Mouse (Mus musculus): ENCODE data around the gene Nr1i3. TPM values are rescaled to one million over a fixed set of nuclear protein-coding genes. Genes with fewer than 3 reads are reported as not detected.
"Not testable (repeated sequence)": the region's sequence is repeated elsewhere in the genome, so short reads cannot be mapped to it uniquely, and the experiment has no call there.

Gene Nr1i3
- polyA plus RNA-seq, 1 experiment from 2014 or later: 0.34 TPM

DNA sequence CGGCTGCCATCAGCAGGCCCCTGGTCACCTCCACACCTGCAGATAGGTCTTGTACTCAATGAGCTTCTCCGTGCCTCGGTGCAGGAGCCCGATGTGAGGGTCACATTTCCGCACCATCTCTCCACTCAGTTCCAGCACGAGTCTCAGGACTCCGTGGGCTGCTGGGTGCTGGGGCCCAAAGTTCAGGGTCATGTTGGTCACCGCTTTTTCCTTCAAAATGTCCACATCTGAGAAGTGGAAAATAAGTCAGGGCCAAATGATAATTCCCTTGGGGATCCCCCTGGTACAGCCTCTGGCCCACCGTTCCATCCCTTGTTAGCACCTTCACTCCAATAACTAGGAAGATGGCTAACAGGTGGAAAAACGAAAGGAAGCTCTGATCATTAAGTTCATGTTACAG is 27.1 kb downstream of the Nr1i3 start:
- WGBS: 93% methylated on average over 10 of the region's 10 CpGs
- ATAC-seq (ENCODE audit: low FRiP score, low TSS enrichment) (no peak), DNase-seq (no peak)
- no peak overlapping the region for H3K4me3 ChIP-seq (replicated peaks; ENCODE audit: low read depth, low read length)
- H3K27me3 ChIP-seq (ENCODE audit: control insufficient read depth, insufficient read depth, low read length): no peaks in the 10 kb centered on the region
- peaks cover 89% of the 10 kb centered on the region for H3K36me3 ChIP-seq (ENCODE audit: control insufficient read depth, insufficient read depth, low read length)
- H3K4me1 ChIP-seq (ENCODE audit: control insufficient read depth, insufficient read depth, low read length): peaks cover 5% of the 10 kb centered on the region
- H3K27ac ChIP-seq (replicated peaks; ENCODE audit: low read depth, low read length): no peak overlapping the region
- no peak overlapping the region for H3K9ac ChIP-seq (replicated peaks; ENCODE audit: low read length)
- no peak overlapping the region for H3K4me2 ChIP-seq (ENCODE audit: low read length)
- no peaks in the 10 kb centered on the region for H3K9me3 ChIP-seq (ENCODE audit: control insufficient read depth, low read length)

DNA sequence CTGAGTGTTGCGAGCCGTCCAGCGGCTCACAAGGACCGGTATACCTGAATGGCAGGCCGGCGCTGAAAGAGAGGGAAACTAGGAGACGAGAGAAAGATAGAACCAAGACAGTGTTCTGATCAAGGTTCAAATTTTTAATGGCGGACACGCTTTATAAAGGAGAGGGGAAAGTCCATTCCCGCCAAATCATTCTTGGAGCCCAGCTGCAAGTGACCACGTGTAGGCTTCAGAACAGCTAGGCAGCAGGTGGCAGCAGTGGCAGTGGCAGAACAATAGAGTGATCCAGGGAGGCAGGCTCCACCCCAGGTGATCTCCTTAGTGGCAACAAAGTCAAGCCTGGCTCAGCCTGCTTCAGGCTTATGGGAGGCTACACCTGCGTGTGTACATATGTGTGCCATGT is 28.2 kb downstream of the Nr1i3 start:
- not testable (repeated sequence) for H3K9ac ChIP-seq (replicated peaks; ENCODE audit: low read length); H3K27ac ChIP-seq (replicated peaks; ENCODE audit: low read depth, low read length); H3K27me3 ChIP-seq (ENCODE audit: control insufficient read depth, insufficient read depth, low read length); H3K9me3 ChIP-seq (ENCODE audit: control insufficient read depth, low read length); ATAC-seq (ENCODE audit: low FRiP score, low TSS enrichment); DNase-seq; H3K4me3 ChIP-seq (replicated peaks; ENCODE audit: low read depth, low read length); H3K4me2 ChIP-seq (ENCODE audit: low read length)
- Histone ChIP-seq H3K36me3 (ENCODE audit: control insufficient read depth, insufficient read depth, low read length) (peaks cover 79% of the 10 kb centered on the region), H3K4me1 (ENCODE audit: control insufficient read depth, insufficient read depth, low read length) (peaks cover 10% of the 10 kb centered on the region)
- WGBS: 83% methylated on average over 12 of the region's 12 CpGs

DNA sequence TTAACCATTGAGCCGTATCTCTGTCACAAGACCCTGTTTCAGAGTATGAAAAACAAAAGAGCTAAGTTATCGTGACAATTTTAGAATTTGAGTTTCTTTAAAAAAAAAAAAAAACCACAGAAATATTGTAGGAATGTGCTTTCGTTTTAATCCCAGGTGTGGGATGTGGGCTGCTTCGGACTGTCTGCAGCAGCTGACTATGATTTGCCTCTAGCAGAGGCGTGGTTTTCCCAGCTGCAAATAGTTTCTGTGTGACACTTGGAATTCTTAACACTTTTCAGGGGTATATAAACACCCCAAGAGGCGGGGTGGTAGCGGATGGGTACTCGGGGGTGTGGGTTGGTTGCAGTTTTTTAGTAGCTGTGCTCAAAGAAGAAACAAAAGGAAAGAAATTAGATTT is 31.6 kb downstream of the Nr1i3 start:
- Histone ChIP-seq H3K36me3 (ENCODE audit: control insufficient read depth, insufficient read depth, low read length) (peaks cover 45% of the 10 kb centered on the region), H3K4me3 (replicated peaks; ENCODE audit: low read depth, low read length) (no peak overlapping the region), H3K9ac (replicated peaks; ENCODE audit: low read length) (no peak overlapping the region), H3K27me3 (ENCODE audit: control insufficient read depth, insufficient read depth, low read length) (no peaks in the 10 kb centered on the region), H3K4me1 (ENCODE audit: control insufficient read depth, insufficient read depth, low read length) (peaks cover 20% of the 10 kb centered on the region), H3K4me2 (ENCODE audit: low read length) (no peak overlapping the region), H3K27ac (replicated peaks; ENCODE audit: low read depth, low read length) (no peak overlapping the region), H3K9me3 (ENCODE audit: control insufficient read depth, low read length) (no peaks in the 10 kb centered on the region)
- no peak for ATAC-seq (ENCODE audit: low FRiP score, low TSS enrichment)
- DNase-seq: no peak
- 96% methylated on average over 8 of the region's 8 CpGs for WGBS

GRCm38 (mm10) chr1:171246709-171247452 is 33.1 kb downstream of the Nr1i3 start:
- ATAC-seq (ENCODE audit: low FRiP score, low TSS enrichment) (peak; percentile 92), DNase-seq (peak; percentile 99)
- Histone ChIP-seq H3K4me1 (ENCODE audit: control insufficient read depth, insufficient read depth, low read length) (peaks cover 32% of the 10 kb centered on the region), H3K27me3 (ENCODE audit: control insufficient read depth, insufficient read depth, low read length) (no peaks in the 10 kb centered on the region), H3K4me3 (replicated peaks; ENCODE audit: low read depth, low read length) (peak overlapping the region; percentile 77), H3K4me2 (ENCODE audit: low read length) (peak overlapping the region; percentile 85), H3K9ac (replicated peaks; ENCODE audit: low read length) (peak overlapping the region; percentile 88), H3K36me3 (ENCODE audit: control insufficient read depth, insufficient read depth, low read length) (peaks cover 30% of the 10 kb centered on the region), H3K9me3 (ENCODE audit: control insufficient read depth, low read length) (no peaks in the 10 kb centered on the region), H3K27ac (replicated peaks; ENCODE audit: low read depth, low read length) (peak overlapping the region; percentile 60)
- under 1% methylated on average over 41 of the region's 41 CpGs for WGBS

GRCm38 (mm10) chr1:171247453-171247841 is 33.7 kb downstream of the Nr1i3 start:
- Histone ChIP-seq H3K9me3 (ENCODE audit: control insufficient read depth, low read length) (no peaks in the 10 kb centered on the region), H3K4me3 (replicated peaks; ENCODE audit: low read depth, low read length) (peak overlapping the region; percentile 77), H3K27ac (replicated peaks; ENCODE audit: low read depth, low read length) (peak overlapping the region; percentile 33), H3K4me2 (ENCODE audit: low read length) (peak overlapping the region; percentile 85), H3K36me3 (ENCODE audit: control insufficient read depth, insufficient read depth, low read length) (peaks cover 25% of the 10 kb centered on the region), H3K9ac (replicated peaks; ENCODE audit: low read length) (peak overlapping the region; percentile 88), H3K27me3 (ENCODE audit: control insufficient read depth, insufficient read depth, low read length) (no peaks in the 10 kb centered on the region), H3K4me1 (ENCODE audit: control insufficient read depth, insufficient read depth, low read length) (peaks cover 36% of the 10 kb centered on the region)
- WGBS: 18% methylated on average over 13 of the region's 13 CpGs
- ATAC-seq (ENCODE audit: low FRiP score, low TSS enrichment) (no peak), DNase-seq (no peak)

DNA sequence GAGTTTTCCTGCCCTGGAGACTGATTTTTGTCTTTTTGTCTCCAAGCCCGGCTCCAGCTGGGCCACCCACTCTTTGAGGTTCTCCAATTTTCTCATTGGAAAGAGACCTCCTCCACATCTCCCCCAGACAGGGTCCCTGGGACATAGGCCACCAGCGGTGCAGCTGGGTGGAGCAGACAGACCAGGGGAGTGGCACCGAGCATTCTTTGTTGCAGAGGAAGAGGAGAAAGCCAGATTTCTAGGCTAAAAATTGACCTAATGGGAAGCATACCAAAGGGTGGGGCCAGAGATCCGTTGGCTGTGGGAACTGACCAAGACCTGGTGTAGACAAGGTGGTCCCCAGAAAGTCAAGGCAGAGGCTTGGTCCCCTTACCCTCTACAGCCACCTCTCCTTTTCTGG is 34.1 kb downstream of the Nr1i3 start:
- H3K9me3 ChIP-seq (ENCODE audit: control insufficient read depth, low read length): no peaks in the 10 kb centered on the region
- H3K27me3 ChIP-seq (ENCODE audit: control insufficient read depth, insufficient read depth, low read length): no peaks in the 10 kb centered on the region
- peak overlapping the region; percentile 85 for H3K4me2 ChIP-seq (ENCODE audit: low read length)
- WGBS: 26% methylated on average over 4 of the region's 4 CpGs
- no peak overlapping the region for H3K9ac ChIP-seq (replicated peaks; ENCODE audit: low read length)
- H3K36me3 ChIP-seq (ENCODE audit: control insufficient read depth, insufficient read depth, low read length): peaks cover 20% of the 10 kb centered on the region
- H3K27ac ChIP-seq (replicated peaks; ENCODE audit: low read depth, low read length): peak overlapping the region; percentile 33; the same call in 1 of the 2 replicates
- DNase-seq (no peak), ATAC-seq (ENCODE audit: low FRiP score, low TSS enrichment) (no peak)
- H3K4me3 ChIP-seq (replicated peaks; ENCODE audit: low read depth, low read length): peak overlapping the region; percentile 77; the same call in 1 of the 2 replicates
- peaks cover 36% of the 10 kb centered on the region for H3K4me1 ChIP-seq (ENCODE audit: control insufficient read depth, insufficient read depth, low read length)

- H3K36me3 ChIP-seq (ENCODE audit: control insufficient read depth, insufficient read depth, low read length): peaks cover 13% of the 10 kb centered on the region
- DNase-seq (no peak), ATAC-seq (ENCODE audit: low FRiP score, low TSS enrichment) (no peak)
- H3K4me1 ChIP-seq (ENCODE audit: control insufficient read depth, insufficient read depth, low read length): peaks cover 36% of the 10 kb centered on the region
- no peak overlapping the region for H3K4me3 ChIP-seq (replicated peaks; ENCODE audit: low read depth, low read length)
- no peak overlapping the region for H3K4me2 ChIP-seq (ENCODE audit: low read length)
- 37% methylated on average over 3 of the region's 3 CpGs for WGBS
- no peak overlapping the region for H3K9ac ChIP-seq (replicated peaks; ENCODE audit: low read length)
- H3K9me3 ChIP-seq (ENCODE audit: control insufficient read depth, low read length): no peaks in the 10 kb centered on the region
- 0 out of 2 replicates have a peak overlapping the region, but pooled peaks have one; percentile 8 for H3K27ac ChIP-seq (replicated peaks; ENCODE audit: low read depth, low read length)
- H3K27me3 ChIP-seq (ENCODE audit: control insufficient read depth, insufficient read depth, low read length): no peaks in the 10 kb centered on the region
These were observed 34.8 kb downstream of the Nr1i3 start for GRCm38 (mm10) chr1:171248386-171249226.

GRCm38 (mm10) chr1:171249913-171250600 is 36.3 kb downstream of the Nr1i3 start, which contains the start of gene Adamts4:
Gene Adamts4, plus strand, starts transcription at chr1:171250421.
- peaks cover 1% of the 10 kb centered on the region; the same call in 1 of the 2 replicates for H3K36me3 ChIP-seq (ENCODE audit: control insufficient read depth, insufficient read depth, low read length)
- H3K27me3 ChIP-seq (ENCODE audit: control insufficient read depth, insufficient read depth, low read length): no peaks in the 10 kb centered on the region
- WGBS: 5% methylated on average over 5 of the region's 5 CpGs
- H3K27ac ChIP-seq (replicated peaks; ENCODE audit: low read depth, low read length): no peak within 1 kb of the TSS; the same call in 1 of the 2 replicates
- peak; percentile 71 for DNase-seq
- no peak for ATAC-seq (ENCODE audit: low FRiP score, low TSS enrichment)
- H3K4me1 ChIP-seq (ENCODE audit: control insufficient read depth, insufficient read depth, low read length): peaks cover 36% of the 10 kb centered on the region
- H3K4me2 ChIP-seq (ENCODE audit: low read length): peak within 1 kb of the TSS; percentile 55
- H3K9ac ChIP-seq (replicated peaks; ENCODE audit: low read length): peak within 1 kb of the TSS; percentile 39
- peak within 1 kb of the TSS; percentile 25 for H3K4me3 ChIP-seq (replicated peaks; ENCODE audit: low read depth, low read length)
- no peaks in the 10 kb centered on the region for H3K9me3 ChIP-seq (ENCODE audit: control insufficient read depth, low read length)
